Mouse (Mus musculus): Measurements from ENCODE around the gene Npy. TPM values are rescaled to one million over a fixed set of nuclear protein-coding genes. Genes with fewer than 3 reads are reported as not detected.

Gene Npy
- polyA plus RNA-seq (2015; fragmentation: Nextera tagmentation; extraction: Ambion mirVana), result 309 and 355 TPM in 2 replicates

GRCm38 (mm10) chr6:49821961-49822870 is at the start of gene Npy:
TSS of gene Npy (plus strand) at chr6:49822710.

Data from neural tube, postnatal 0 days (tissue).